Mouse (Mus musculus): Measurements from ENCODE around the gene Wnt4. TPM values are rescaled to one million over a fixed set of nuclear protein-coding genes. Genes with fewer than 3 reads are reported as not detected.

Wnt4 gene
- polyA plus RNA-seq, 2 experiments: 16.0 TPM

DNA sequence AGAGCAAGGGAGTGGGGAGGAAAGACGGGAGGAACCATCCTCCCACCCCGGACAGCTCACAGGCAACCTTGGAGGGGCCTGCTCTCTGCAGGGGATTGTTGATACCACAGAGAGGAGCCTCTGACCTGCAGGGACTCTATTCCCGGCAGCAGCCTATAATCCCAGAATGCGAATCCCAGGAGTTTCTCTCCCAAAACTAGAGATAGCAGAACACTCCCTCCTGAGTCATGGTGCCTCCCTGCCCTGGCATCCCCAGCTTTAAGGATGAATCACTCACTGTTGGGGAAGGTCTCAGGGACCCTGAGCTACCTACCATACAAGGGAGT is 6.1 kb downstream of the Wnt4 start:
- 0 out of 2 replicates have a peak overlapping the region, but pooled peaks have one; percentile 17 for H3K4me2 ChIP-seq (replicated peaks; ENCODE audit: low read depth, low read length, severe bottlenecking)
- no peak overlapping the region for H3K9ac ChIP-seq (ENCODE audit: low read depth, low read length, severe bottlenecking)
- ATAC-seq (ENCODE audit: low FRiP score, low read depth) (no peak), DNase-seq (ENCODE audit: low spot score) (no peak)
- TF ChIP-seq POLR2A (IDR thresholded peaks at IDR 0.05; ENCODE audit: borderline replicate concordance, extremely low read depth, insufficient read depth, insufficient read length): no peak
- no peak overlapping the region for H3K4me3 ChIP-seq (replicated peaks; ENCODE audit: low read length)
- 17% methylated on average over 4 of the region's 4 CpGs for WGBS
- H3K36me3 ChIP-seq (ENCODE audit: control insufficient read depth, insufficient read depth, low read length): no peaks in the 10 kb centered on the region
- peaks cover 32% of the 10 kb centered on the region for H3K27me3 ChIP-seq (ENCODE audit: control insufficient read depth, insufficient read depth, low read length)
- H3K4me1 ChIP-seq (ENCODE audit: control insufficient read depth, insufficient read depth, low read length): peaks cover 15% of the 10 kb centered on the region
- no peaks in the 10 kb centered on the region for H3K9me3 ChIP-seq (ENCODE audit: control insufficient read depth, low read length)
- 0 out of 2 replicates have a peak overlapping the region, but pooled peaks have one; percentile 13 for H3K27ac ChIP-seq (replicated peaks; ENCODE audit: low read depth, low read length)

DNA sequence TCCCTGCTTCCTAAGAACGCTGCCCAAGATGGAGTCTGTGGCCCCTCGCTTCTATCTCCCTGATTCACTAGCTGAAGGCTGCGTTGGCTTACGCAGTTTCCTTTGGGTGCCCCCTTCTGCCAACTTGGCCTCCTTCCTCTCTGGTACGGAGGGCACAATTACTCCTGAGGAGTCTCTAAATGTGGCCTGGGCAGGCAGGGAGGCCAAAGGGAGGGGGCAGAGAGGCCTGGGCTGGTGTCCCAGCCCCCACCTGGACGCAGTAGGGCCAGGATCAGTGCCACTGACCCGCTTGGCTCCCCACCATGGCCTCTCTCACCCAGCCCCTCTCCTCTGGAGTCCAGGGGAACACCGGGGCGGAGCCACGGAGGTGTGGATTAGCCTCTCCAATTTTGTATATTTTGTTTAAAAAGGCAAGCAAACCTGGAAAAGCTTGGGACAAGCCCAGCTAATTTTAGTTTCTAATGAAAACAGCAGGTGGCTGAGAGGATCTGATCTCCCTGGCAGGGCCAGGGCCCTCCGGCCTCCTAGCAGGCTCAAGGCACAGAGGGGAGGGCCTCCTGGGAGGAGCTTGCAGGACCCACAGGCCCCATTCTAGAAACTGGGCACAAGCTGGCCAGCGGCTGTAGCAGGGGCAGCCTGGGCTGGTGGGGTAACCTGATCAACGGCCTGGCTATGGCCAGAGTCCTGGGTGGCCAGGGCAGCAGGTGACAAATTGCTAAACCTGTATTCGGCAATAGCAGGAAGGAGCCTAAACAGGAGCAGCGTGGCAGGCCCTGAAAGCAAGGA is 8.8 kb downstream of the Wnt4 start:
- no peak for ATAC-seq (ENCODE audit: low FRiP score, low read depth)
- Histone ChIP-seq H3K4me2 (replicated peaks; ENCODE audit: low read depth, low read length, severe bottlenecking) (no peak overlapping the region), H3K36me3 (ENCODE audit: control insufficient read depth, insufficient read depth, low read length) (no peaks in the 10 kb centered on the region), H3K4me1 (ENCODE audit: control insufficient read depth, insufficient read depth, low read length) (peaks cover 7% of the 10 kb centered on the region; the same call in 1 of the 2 replicates), H3K27me3 (ENCODE audit: control insufficient read depth, insufficient read depth, low read length) (peaks cover 14% of the 10 kb centered on the region; the same call in 1 of the 2 replicates), H3K27ac (replicated peaks; ENCODE audit: low read depth, low read length) (no peak overlapping the region), H3K9ac (ENCODE audit: low read depth, low read length, severe bottlenecking) (no peak overlapping the region), H3K9me3 (ENCODE audit: control insufficient read depth, low read length) (no peaks in the 10 kb centered on the region), H3K4me3 (replicated peaks; ENCODE audit: low read length) (no peak overlapping the region)
- no peak for TF ChIP-seq POLR2A (IDR thresholded peaks at IDR 0.05; ENCODE audit: borderline replicate concordance, extremely low read depth, insufficient read depth, insufficient read length)
- 73% methylated on average over 15 of the region's 15 CpGs for WGBS
- no peak for DNase-seq (ENCODE audit: low spot score)

DNA sequence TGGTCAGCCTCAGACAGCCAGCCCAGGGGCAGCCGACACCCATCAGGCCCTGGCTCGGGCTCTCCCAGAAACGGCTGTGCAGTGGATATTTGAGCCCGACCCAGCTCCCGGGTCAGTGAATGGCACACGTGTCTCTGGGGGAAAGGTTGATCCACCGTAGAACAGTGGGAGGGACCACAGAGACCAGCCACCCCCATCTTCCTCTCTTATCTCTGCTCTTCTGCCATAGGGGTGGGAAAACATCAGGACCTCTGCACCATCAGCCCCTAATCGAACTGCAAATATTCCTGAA is 9.3 kb downstream of the Wnt4 start:
- peaks cover 13% of the 10 kb centered on the region; the same call in 1 of the 2 replicates for H3K27me3 ChIP-seq (ENCODE audit: control insufficient read depth, insufficient read depth, low read length)
- no peaks in the 10 kb centered on the region for H3K36me3 ChIP-seq (ENCODE audit: control insufficient read depth, insufficient read depth, low read length)
- H3K9me3 ChIP-seq (ENCODE audit: control insufficient read depth, low read length): no peaks in the 10 kb centered on the region
- H3K4me2 ChIP-seq (replicated peaks; ENCODE audit: low read depth, low read length, severe bottlenecking): no peak overlapping the region
- no peak for ATAC-seq (ENCODE audit: low FRiP score, low read depth)
- TF ChIP-seq POLR2A (IDR thresholded peaks at IDR 0.05; ENCODE audit: borderline replicate concordance, extremely low read depth, insufficient read depth, insufficient read length): no peak
- DNase-seq (ENCODE audit: low spot score): no peak
- peaks cover 7% of the 10 kb centered on the region; the same call in 1 of the 2 replicates for H3K4me1 ChIP-seq (ENCODE audit: control insufficient read depth, insufficient read depth, low read length)
- no peak overlapping the region for H3K9ac ChIP-seq (ENCODE audit: low read depth, low read length, severe bottlenecking)
- no peak overlapping the region for H3K27ac ChIP-seq (replicated peaks; ENCODE audit: low read depth, low read length)
- H3K4me3 ChIP-seq (replicated peaks; ENCODE audit: low read length): no peak overlapping the region
- WGBS: 62% methylated on average over 8 of the region's 8 CpGs

DNA sequence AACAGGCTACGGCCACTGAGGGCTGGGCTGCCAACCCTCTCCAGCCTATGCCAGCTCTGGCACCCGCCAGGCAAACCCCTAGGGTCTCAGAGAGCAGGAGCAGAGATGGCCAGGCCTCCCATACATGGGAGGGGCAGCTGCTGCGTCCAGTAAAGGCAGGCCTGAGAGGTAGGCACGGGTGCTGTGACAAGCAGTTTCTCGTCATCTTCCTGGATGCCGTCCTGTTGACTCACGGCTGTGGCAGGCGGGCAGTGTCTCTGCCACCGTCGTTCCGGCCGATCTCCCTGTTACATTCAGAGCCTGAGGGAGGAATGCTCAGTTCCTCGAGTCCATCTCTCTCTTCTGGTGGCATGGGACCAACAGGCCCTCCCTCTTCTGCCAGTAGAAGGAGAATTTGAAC is 9.9 kb downstream of the Wnt4 start:
- Histone ChIP-seq H3K4me2 (replicated peaks; ENCODE audit: low read depth, low read length, severe bottlenecking) (no peak overlapping the region), H3K27me3 (ENCODE audit: control insufficient read depth, insufficient read depth, low read length) (peaks cover 9% of the 10 kb centered on the region; the same call in 1 of the 2 replicates), H3K9me3 (ENCODE audit: control insufficient read depth, low read length) (no peaks in the 10 kb centered on the region), H3K4me1 (ENCODE audit: control insufficient read depth, insufficient read depth, low read length) (peaks cover 5% of the 10 kb centered on the region; the same call in 1 of the 2 replicates), H3K27ac (replicated peaks; ENCODE audit: low read depth, low read length) (no peak overlapping the region), H3K4me3 (replicated peaks; ENCODE audit: low read length) (no peak overlapping the region), H3K36me3 (ENCODE audit: control insufficient read depth, insufficient read depth, low read length) (no peaks in the 10 kb centered on the region), H3K9ac (ENCODE audit: low read depth, low read length, severe bottlenecking) (no peak overlapping the region)
- ATAC-seq (ENCODE audit: low FRiP score, low read depth): no peak
- no peak for DNase-seq (ENCODE audit: low spot score)
- TF ChIP-seq POLR2A (IDR thresholded peaks at IDR 0.05; ENCODE audit: borderline replicate concordance, extremely low read depth, insufficient read depth, insufficient read length): no peak
- WGBS: 79% methylated on average over 13 of the region's 13 CpGs

DNA sequence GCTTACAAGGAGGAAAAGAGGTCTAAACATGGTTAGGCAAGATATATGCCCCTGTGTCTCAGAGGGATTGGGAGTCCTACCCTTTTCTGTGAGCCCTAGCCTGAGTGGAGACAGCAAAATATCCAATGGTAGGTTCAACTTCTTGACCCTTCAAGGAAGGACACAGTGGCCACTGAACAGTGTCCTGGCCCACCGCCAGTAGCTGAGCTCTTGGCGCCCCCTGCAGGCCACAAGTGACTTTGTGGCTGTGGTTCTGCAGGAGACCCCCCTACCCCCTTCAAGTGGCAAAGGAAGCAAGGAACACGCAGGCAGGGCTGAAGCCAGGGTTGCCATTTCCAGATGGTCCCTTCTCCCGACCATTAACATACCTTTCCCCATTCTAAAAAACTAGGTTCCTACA is 10.5 kb downstream of the Wnt4 start:
- H3K36me3 ChIP-seq (ENCODE audit: control insufficient read depth, insufficient read depth, low read length): no peaks in the 10 kb centered on the region
- TF ChIP-seq POLR2A (IDR thresholded peaks at IDR 0.05; ENCODE audit: borderline replicate concordance, extremely low read depth, insufficient read depth, insufficient read length): no peak
- no peak overlapping the region for H3K27ac ChIP-seq (replicated peaks; ENCODE audit: low read depth, low read length)
- peaks cover 7% of the 10 kb centered on the region; the same call in 1 of the 2 replicates for H3K27me3 ChIP-seq (ENCODE audit: control insufficient read depth, insufficient read depth, low read length)
- H3K4me2 ChIP-seq (replicated peaks; ENCODE audit: low read depth, low read length, severe bottlenecking): no peak overlapping the region
- ATAC-seq (ENCODE audit: low FRiP score, low read depth) (no peak), DNase-seq (ENCODE audit: low spot score) (no peak)
- 2% methylated on average over 4 of the region's 4 CpGs for WGBS
- H3K4me1 ChIP-seq (ENCODE audit: control insufficient read depth, insufficient read depth, low read length): peaks cover 1% of the 10 kb centered on the region; the same call in 1 of the 2 replicates
- no peak overlapping the region for H3K9ac ChIP-seq (ENCODE audit: low read depth, low read length, severe bottlenecking)
- no peaks in the 10 kb centered on the region for H3K9me3 ChIP-seq (ENCODE audit: control insufficient read depth, low read length)
- H3K4me3 ChIP-seq (replicated peaks; ENCODE audit: low read length): no peak overlapping the region

All from limb, embryonic 14.5 days (tissue).